Mouse (Mus musculus) spleen, adult 12 weeks (tissue): ENCODE data around the gene Dock1.

Experiments
- DNase-seq: peaks from one replicate; pipeline ENCODE4 v3.0.0; 2022; ENCODE audit warnings: low spot score

Dock1 gene

DNA sequence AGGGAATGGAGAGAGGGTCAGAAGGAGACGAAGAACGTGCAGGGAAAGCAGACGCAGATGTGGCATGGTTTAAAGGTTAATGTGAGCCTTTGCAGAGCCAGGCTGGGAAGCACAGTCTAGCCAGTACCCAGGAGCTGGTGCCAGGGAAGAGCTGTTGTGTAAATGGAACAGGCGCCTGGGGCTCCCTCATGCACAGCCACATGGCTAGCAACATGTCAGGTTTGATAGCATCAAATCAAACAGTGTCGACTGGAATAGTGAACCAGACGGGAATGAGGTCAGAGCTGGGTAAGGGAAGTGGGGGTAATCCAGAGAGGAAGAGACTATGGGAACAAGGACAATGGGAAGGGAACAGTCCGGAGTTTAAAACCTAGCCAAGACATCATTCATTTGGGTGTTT is 384.2 kb downstream of the Dock1 start:
- DNase-seq: no peak

GRCm38 (mm10) chr7:135059071-135059470 is 388.6 kb downstream of the Dock1 start:
- DNase-seq: no peak

DNA sequence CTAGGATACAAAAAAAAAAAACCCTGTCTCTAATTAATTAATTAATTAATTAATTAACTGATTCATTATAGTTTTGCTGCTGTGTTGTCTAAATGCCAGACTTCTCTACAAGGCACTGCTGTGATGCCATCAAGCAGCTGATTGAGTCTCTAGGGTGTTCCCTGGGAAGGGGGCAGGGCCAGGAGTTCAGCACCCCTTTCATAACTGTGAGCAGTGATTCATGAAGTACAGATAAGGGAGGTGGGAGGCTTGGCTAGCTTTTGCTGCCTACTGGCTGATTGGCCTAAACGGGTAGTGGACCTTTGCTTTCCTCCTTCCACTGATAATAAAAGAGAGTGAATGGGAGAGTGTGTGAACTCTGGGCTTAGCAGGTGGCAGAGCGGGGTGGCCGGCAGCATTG is 389.1 kb downstream of the Dock1 start:
- no peak for DNase-seq

GRCm38 (mm10) chr7:135063886-135064285 is 393.4 kb downstream of the Dock1 start:
- no peak for DNase-seq

DNA sequence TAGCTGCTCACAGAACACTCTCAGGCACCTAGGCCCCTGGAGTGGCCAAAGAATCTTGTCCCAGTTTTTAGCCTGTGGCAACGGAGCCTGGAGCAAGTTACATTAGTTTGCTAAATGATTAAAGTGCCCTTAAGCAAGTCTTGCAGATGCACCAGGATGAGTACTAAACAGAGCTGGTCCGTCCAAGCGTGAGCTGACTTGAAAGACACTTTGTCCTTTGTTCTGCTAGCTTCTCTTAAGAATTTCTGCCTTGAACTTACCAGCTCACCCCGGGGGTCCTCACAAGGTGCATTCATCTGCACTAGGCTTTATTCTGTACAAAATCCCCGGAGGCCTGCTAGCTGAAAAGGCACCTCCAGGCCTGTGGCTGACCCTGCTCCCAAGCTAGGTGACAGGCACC is 394.8 kb downstream of the Dock1 start:
- DNase-seq: no peak

DNA sequence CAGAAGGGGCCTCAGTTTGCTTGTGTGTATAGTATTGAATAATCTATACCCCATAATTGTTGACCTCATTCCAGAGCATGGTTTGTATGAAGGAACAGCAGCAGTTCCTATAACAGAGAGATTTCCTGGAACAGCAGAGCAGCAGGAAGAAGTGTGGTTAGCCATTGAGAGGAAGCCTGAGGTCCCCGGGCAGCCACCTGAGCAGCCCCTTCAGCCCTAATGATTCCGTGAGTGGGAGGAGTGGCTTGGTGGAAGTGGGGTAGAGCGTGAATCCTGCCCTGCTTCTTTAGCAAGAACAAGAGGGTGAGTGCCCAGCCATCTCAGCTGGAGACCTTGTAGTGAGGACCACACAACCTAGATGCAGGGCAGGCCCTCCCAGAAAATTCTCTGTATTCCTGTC is 398.4 kb downstream of the Dock1 start:
- DNase-seq: no peak

DNA sequence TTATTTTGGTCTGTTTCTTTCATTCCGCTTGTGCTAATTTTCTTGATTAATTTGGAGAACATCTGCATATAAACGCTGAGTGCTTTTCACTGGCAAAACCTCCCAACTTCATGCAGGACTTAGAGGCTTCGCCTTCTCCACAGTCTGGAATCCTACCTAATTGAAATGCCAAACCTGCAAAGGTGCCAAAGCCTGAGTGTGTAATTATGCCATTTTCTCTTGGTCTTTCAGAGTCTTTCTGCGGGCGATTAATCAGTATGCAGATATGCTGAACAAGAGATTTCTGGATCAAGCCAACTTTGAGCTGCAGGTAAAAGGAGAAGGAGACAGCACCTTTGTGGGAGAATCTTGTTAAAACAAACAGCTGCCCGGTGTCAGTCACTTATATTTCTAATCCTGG is 406.4 kb downstream of the Dock1 start:
- DNase-seq: no peak

DNA sequence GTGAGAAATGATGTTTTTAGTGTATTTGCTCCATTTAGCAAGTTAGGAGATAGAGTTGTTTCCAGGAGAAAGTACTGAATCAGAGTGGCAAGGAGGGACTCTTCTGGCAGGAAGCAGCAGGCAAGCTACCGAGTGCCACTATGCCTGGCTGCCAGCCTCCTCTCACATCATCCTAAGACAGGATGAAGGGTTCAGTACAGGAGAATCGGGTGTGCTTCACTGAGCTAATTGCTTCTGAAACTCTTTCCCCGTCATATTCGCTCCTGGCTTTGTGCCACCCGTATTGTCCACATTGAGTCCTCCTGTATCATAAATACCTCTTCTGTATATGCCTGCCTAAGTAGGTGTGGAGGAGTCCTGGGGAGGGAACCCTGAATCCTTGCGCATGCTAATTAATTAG is 406.9 kb downstream of the Dock1 start:
- DNase-seq: no peak

DNA sequence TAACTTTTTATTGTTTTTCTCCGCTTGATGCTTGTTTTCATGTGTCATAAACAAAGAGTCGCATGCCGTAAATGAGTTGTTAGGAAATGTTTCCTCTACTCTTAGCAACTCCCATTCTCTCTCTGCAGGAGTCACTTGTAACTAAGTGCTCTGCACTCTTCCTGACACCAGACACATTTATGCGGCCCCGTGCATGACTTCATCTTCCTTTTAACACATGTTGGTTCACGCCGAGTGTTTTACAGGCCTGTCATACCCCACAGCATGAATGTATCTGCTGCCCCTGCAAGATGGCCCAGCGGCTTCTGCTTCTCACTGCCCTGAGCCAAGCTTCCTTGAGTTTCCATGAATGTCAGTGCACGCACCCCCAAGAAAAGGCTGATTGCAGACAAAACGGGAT is 407.4 kb downstream of the Dock1 start:
- no peak for DNase-seq

DNA sequence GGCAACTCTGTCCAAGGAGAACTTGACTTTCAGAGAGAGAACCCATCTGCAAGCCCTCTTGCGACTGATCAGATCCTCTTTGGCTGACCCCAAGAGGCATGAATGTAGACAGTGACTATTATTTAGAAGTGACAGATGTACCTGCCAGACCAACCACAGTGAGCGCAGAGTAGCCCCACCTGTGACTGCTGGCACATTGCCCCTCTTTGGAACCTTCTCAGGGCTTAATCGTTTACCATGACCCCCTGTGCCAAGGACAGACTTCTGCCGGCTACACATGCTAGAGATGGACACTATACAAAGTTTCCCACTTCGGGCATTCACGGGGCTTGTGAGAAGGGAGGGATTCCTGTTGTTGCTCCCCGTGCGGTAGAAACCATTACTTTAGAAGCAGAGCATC is 413.0 kb downstream of the Dock1 start:
- no peak for DNase-seq

DNA sequence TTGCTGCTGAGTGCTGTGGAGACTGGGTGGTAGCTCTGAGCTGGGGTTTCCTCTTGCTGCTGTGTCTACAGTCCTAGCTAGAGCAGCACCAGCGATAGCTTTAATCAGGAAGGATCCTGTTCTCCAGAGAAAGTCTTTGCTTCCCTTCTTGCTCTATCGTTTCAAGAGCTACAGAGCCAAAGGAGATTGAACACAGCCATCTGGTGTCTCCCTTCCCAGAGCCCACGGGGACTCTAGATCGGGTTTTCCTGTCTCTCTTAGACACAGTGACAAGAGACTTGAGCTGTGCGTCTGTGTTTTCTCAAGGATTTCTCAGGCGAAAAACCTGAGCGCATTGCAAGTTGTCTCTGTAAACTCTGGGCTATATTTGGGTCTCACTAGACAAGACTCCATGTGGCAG is 413.6 kb downstream of the Dock1 start:
- DNase-seq: no peak

DNA sequence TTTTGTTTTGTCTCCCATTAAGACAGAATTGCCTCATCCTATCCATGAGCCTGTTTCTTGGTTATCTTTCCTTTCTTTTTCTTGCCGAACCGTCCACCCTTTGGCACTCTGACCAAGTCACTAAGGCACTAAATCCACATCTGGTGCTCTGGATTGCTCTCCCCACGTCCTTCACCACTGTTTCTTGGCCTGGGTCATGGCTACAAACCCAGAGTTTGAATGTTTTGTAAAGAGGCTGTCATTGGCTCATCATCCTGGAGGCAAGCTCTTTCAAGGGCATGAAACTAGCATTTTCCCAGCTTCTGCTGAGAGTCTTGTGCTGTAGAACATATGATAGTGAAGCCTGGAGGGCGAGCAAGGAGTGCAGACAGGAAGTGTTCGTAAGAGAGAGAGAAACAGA is 416.1 kb downstream of the Dock1 start:
- DNase-seq: no peak

- no peak for DNase-seq
Measured at GRCm38 (mm10) chr7:135089626-135090025, 419.2 kb downstream of the Dock1 start.

GRCm38 (mm10) chr7:135093851-135094250 is 423.4 kb downstream of the Dock1 start:
- no peak for DNase-seq

DNA sequence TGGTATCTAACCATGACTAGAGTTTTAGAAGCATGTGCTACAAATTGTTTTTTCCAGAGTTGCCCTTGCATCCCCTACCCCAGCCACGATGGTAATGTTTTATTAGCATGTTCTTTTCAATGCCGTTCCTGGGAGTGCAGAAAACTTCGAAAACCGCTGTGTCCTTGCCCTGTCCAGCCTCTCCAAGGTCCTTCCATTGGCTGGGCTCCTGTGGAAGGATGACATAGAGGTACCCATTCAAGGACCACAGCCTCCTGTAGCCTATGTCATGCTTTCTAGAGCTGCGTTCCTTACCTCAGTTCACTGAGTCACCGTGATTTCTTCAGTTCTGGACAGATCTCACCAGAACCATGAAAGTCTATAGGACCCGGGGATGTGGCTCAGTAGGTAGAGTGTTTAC is 431.5 kb downstream of the Dock1 start:
- DNase-seq: no peak

- no peak for DNase-seq
Measured at GRCm38 (mm10) chr7:135106536-135106935, 436.1 kb downstream of the Dock1 start.

GRCm38 (mm10) chr7:135110307-135110706 is 439.9 kb downstream of the Dock1 start:
- DNase-seq: no peak

GRCm38 (mm10) chr7:135125296-135126065 is 455.0 kb downstream of the Dock1 start:
- no peak for DNase-seq

- no peak for DNase-seq
Measured at GRCm38 (mm10) chr7:135132461-135132860, 462.0 kb downstream of the Dock1 start.

DNA sequence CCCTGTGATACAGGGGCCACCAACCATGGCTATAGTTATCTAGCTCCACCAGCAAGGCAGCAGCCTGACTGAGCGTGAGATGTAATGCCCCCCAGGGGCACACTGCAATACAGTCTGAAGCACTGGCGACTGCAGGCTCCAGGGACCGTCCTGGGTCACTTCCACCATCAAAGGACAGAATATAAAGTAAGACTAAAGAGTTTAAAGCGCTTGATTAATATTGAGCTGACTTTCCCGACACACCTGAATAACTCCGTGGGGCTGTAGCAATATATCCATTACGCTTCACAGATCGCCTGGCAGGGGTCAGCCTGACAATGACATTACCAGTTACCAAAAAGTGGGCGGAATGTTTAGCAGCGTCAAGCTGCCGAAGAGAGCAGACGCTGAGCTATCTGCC is 464.2 kb downstream of the Dock1 start:
- no peak for DNase-seq

- no peak for DNase-seq
Measured at GRCm38 (mm10) chr7:135139153-135139612, 468.7 kb downstream of the Dock1 start.

DNA sequence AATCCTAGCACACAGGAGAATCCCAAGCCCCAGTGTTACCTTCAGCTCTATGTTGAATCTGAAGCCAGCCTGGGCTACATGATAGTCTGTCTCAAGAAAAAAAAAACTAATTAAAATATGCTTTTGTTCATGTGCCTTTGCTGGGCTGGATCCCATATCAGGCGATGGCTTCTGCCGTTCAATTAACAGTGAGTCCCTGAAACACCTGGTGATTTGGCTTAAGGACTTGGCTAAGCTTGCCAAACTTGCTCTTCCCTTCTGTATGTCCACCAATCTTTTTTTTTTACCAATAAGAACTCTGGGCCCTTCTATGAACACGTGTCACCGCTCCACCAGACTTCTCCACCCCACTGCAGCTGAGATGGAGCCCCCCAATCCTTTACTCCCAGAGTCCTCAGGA is 474.3 kb downstream of the Dock1 start:
- no peak for DNase-seq

DNA sequence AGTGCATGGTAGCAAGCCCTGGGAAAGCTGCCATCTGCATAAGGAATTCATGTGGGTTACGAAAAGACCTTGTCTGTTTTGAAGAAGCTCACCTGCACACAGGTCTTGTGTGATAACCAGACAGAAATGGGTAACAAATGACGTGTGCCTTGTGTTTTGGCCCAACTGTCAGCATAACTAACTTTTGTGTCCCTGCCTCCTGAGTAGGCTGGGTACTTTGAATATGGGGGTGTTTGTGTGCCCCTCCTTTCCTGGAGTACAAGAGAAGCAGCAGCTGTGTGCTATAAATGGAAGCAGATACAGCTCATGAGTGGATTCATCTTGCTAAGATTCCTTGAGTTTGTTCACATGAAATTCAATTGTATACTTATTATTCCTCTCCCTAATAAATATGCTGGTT is 480.5 kb downstream of the Dock1 start:
- no peak for DNase-seq

DNA sequence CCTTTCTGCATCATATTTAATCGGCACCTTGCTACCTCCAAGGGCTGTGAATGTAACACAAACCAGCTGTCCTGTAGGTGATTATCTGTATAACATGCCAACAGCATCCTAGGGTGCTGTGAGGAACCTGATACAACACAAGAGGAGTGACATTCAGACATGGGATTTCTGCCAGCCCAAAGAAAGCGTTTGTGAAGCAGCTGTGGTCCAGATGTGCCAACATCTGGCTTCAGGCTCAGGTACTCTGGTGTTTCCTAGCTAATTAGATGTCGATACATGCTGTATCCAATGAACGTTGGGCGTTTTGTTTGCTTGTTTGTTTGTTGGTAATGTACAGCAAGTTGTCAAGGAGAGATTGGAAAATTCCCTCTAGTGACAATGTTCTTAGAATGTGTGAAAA is 487.1 kb downstream of the Dock1 start:
- DNase-seq: no peak
